Mouse (Mus musculus): ENCODE data around the gene Rbbp9. TPM values are rescaled to one million over a fixed set of nuclear protein-coding genes. Genes with fewer than 3 reads are reported as not detected.

Rbbp9 gene
- polyA plus RNA-seq, 1 experiment = 0.95 TPM

DNA sequence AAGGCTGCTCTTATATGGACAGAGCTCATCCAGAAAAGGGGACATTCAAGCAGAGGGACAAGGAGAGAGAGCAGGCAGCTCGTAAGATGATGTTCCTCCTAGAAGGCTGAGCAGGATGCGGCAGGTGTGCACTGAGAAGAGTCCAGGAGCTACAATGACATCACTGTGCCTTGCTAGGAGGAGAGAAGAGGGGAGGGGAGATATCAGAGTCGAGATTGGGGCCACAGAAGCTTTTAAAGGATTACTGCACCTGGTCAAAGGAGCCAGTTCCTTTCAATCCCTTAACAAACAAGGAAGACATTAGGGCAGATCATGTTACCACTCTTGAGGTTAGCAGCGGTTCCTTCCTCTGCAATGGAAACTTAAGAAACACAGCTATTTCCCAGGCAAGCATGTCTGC is 3.1 kb downstream of the Rbbp9 start:
- Histone ChIP-seq H3K9me3 (no peaks in the 10 kb centered on the region), H3K36me3 (replicated peaks; ENCODE audit: low read length) (peaks cover 27% of the 10 kb centered on the region), H3K4me1 (peaks cover 33% of the 10 kb centered on the region), H3K27me3 (replicated peaks) (no peaks in the 10 kb centered on the region), H3K4me3 (replicated peaks) (no peak overlapping the region)
- TF ChIP-seq FLI1 (IDR thresholded peaks at IDR 0.05; ENCODE audit: low read length) (no peak), GATA1 (IDR thresholded peaks at IDR 0.05; ENCODE audit: borderline replicate concordance, low read length) (no peak)

DNA sequence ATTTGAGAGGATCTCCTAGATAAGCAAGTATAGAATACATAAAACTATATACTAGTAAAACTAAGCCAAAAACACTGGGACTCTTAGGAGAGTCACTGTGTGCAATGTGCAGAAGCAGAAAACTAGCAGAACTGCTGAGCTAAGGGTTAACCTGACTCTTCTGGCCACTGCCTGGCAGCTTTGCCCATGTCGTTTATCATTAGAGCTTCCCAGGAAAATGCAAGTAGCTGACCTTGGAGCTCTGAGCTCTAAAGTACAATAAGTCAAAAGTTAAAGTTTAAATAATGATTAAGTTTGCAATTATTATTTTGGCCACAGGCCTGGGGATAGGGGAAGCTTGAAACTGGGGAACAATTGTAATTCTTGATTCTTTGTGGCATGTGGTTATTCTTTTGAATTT is 5.2 kb downstream of the Rbbp9 start:
- H3K9me3 ChIP-seq = no peaks in the 10 kb centered on the region
- TF ChIP-seq GATA1 (IDR thresholded peaks at IDR 0.05; ENCODE audit: borderline replicate concordance, low read length) (no peak), FLI1 (IDR thresholded peaks at IDR 0.05; ENCODE audit: low read length) (no peak)
- H3K36me3 ChIP-seq (replicated peaks; ENCODE audit: low read length) = peaks cover 42% of the 10 kb centered on the region
- no peak overlapping the region for H3K4me3 ChIP-seq (replicated peaks)
- H3K4me1 ChIP-seq = peaks cover 25% of the 10 kb centered on the region
- H3K27me3 ChIP-seq (replicated peaks) = no peaks in the 10 kb centered on the region

DNA sequence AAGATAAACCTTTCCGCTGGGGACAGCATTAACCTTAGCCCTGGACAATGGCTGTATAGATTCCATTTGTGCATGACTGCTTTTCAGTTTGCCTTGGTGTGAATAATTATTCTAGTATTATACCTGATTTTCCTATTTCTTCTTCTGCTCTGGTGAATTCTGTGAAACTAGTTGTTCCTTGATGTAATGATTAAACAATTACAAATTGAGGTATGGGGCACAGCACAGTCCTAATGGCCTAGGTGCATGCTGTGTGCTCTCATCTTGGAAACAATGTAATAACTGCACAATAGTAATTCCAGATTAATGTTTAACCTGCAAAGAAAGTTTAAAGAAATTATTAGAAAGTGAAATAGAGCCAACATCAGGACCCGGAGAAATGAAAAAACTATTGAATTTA is 5.6 kb downstream of the Rbbp9 start:
- H3K9me3 ChIP-seq = no peaks in the 10 kb centered on the region

DNA sequence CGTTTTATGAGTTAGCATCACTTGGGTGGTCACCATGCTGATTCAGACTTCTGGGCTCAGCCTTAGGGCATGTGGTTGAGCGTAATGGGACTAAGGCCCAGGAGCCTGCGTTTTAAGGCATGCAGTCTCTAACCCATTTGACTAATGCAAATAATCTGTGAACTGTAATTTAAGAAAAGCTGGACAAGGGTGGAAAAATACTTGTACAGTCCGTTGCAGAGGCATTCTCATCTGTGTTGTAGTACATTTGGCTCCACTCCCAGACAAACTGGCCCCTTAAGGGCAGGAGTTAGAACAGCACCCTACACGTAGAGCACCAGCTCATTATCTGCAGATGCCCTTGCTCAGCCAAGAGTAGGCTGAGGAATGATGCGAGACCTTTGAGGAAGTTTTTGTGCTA is 6.0 kb downstream of the Rbbp9 start:
- Histone ChIP-seq H3K4me3 (replicated peaks) (no peak overlapping the region), H3K4me1 (peaks cover 21% of the 10 kb centered on the region), H3K27me3 (replicated peaks) (no peaks in the 10 kb centered on the region), H3K9me3 (no peaks in the 10 kb centered on the region), H3K36me3 (replicated peaks; ENCODE audit: low read length) (peaks cover 50% of the 10 kb centered on the region)
- TF ChIP-seq FLI1 (IDR thresholded peaks at IDR 0.05; ENCODE audit: low read length) (no peak), GATA1 (IDR thresholded peaks at IDR 0.05; ENCODE audit: borderline replicate concordance, low read length) (no peak)

More for the DNA sequence above, 5.6 kb downstream of the Rbbp9 start:
- Histone ChIP-seq H3K4me3 (replicated peaks) (no peak overlapping the region), H3K36me3 (replicated peaks; ENCODE audit: low read length) (peaks cover 46% of the 10 kb centered on the region), H3K27me3 (replicated peaks) (no peaks in the 10 kb centered on the region), H3K4me1 (peaks cover 22% of the 10 kb centered on the region)
- TF ChIP-seq GATA1 (IDR thresholded peaks at IDR 0.05; ENCODE audit: borderline replicate concordance, low read length) = no peak
- no peak for TF ChIP-seq FLI1 (IDR thresholded peaks at IDR 0.05; ENCODE audit: low read length)

DNA sequence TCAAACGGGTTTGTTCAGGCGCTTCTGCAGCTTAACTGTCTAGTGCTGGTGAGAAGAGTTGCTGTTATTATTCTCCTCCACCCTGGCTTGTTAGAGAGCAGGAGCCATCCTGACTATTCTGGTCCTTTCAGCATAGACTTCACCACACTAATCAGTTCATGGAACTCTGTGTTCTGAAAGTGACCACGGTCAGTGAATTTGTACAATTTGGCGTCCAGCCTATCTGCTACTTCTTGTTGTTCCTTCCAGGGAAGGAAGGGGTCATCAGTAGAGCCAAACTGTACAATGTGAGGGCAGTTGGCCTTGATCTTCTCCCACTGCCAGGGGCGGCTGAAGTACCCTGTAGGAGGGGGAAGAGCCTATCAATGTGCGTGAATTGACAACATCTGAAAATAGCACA is 7.0 kb downstream of the Rbbp9 start:
- H3K27me3 ChIP-seq (replicated peaks) = no peaks in the 10 kb centered on the region
- no peak for TF ChIP-seq GATA1 (IDR thresholded peaks at IDR 0.05; ENCODE audit: borderline replicate concordance, low read length)
- no peak for TF ChIP-seq FLI1 (IDR thresholded peaks at IDR 0.05; ENCODE audit: low read length)
- peaks cover 21% of the 10 kb centered on the region for H3K4me1 ChIP-seq
- peaks cover 60% of the 10 kb centered on the region for H3K36me3 ChIP-seq (replicated peaks; ENCODE audit: low read length)
- H3K9me3 ChIP-seq = no peaks in the 10 kb centered on the region
- no peak overlapping the region for H3K4me3 ChIP-seq (replicated peaks)

DNA sequence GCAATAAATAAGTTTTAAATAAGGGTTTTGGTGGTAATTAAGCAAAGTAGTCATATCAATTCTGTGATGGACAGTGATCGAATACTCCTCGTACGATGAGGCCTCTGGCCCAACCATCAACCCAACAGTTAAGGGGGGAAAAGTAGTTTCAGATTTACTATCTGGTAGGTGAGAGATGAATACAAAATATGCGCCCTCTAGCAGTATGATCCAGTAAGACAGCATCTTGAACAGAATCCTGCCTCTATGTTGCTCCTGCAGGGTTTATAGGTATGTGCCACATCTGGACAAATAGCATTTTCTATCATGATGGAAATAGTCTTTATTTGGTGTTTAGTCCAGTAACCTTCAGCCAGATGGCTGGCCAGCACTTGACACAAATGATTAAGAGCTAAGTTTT is 9.4 kb downstream of the Rbbp9 start:
- H3K4me1 ChIP-seq = peaks cover 24% of the 10 kb centered on the region
- TF ChIP-seq FLI1 (IDR thresholded peaks at IDR 0.05; ENCODE audit: low read length) (no peak), GATA1 (IDR thresholded peaks at IDR 0.05; ENCODE audit: borderline replicate concordance, low read length) (no peak)
- H3K27me3 ChIP-seq (replicated peaks) = no peaks in the 10 kb centered on the region
- H3K9me3 ChIP-seq = no peaks in the 10 kb centered on the region
- H3K4me3 ChIP-seq (replicated peaks) = no peak overlapping the region
- peaks cover 78% of the 10 kb centered on the region for H3K36me3 ChIP-seq (replicated peaks; ENCODE audit: low read length)

DNA sequence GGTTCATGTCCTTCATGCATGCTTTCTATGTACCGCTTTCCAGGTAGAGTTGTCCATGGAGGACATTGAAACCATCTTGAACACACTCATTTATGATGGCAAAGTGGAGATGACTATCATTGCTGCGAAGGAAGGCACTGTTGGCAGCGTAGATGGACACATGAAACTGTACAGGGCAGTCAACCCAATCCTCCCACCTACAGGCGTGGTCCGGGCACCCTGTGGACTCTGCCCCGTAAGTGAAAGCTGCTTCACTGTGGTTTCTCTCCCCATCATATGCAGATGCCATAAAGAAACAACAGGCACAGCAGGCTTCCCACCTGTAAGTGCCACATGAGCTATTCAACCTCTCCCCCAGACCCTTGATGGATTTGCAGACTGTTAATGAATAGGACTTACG is 13.5 kb downstream of the Rbbp9 start:
- no peaks in the 10 kb centered on the region for H3K27me3 ChIP-seq (replicated peaks)
- TF ChIP-seq FLI1 (IDR thresholded peaks at IDR 0.05; ENCODE audit: low read length) = no peak
- TF ChIP-seq GATA1 (IDR thresholded peaks at IDR 0.05; ENCODE audit: borderline replicate concordance, low read length) = no peak
- peaks cover 9% of the 10 kb centered on the region for H3K4me1 ChIP-seq
- H3K36me3 ChIP-seq (replicated peaks; ENCODE audit: low read length) = peaks cover 94% of the 10 kb centered on the region
- H3K9me3 ChIP-seq = no peaks in the 10 kb centered on the region
- no peak overlapping the region for H3K4me3 ChIP-seq (replicated peaks)

DNA sequence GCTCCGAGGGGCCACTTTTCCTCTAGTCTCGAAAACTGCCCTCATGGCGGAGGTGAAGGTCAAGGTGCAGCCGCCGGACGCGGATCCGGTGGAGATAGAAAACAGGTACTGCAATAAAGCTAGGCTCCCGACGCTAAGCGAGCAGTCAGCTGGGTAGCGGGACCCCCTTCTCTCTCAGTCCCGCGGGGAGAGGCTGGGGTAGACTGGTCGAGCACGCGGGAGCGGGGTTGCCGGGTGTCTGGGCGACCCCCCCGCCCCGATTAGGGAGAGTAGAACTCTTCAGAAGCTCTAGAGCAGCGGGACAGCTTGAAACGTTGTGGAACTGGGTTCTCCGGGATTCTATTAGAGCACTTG is 22.9 kb downstream of the Rbbp9 start:
- TF ChIP-seq GATA1 (IDR thresholded peaks at IDR 0.05; ENCODE audit: borderline replicate concordance, low read length) (no peak), FLI1 (IDR thresholded peaks at IDR 0.05; ENCODE audit: low read length) (no peak)
- H3K9me3 ChIP-seq = no peaks in the 10 kb centered on the region
- H3K27me3 ChIP-seq (replicated peaks) = peaks cover 19% of the 10 kb centered on the region
- peak overlapping the region; percentile 95 for H3K4me3 ChIP-seq (replicated peaks)
- peaks cover 30% of the 10 kb centered on the region for H3K36me3 ChIP-seq (replicated peaks; ENCODE audit: low read length)
- H3K4me1 ChIP-seq = peaks cover 36% of the 10 kb centered on the region

DNA sequence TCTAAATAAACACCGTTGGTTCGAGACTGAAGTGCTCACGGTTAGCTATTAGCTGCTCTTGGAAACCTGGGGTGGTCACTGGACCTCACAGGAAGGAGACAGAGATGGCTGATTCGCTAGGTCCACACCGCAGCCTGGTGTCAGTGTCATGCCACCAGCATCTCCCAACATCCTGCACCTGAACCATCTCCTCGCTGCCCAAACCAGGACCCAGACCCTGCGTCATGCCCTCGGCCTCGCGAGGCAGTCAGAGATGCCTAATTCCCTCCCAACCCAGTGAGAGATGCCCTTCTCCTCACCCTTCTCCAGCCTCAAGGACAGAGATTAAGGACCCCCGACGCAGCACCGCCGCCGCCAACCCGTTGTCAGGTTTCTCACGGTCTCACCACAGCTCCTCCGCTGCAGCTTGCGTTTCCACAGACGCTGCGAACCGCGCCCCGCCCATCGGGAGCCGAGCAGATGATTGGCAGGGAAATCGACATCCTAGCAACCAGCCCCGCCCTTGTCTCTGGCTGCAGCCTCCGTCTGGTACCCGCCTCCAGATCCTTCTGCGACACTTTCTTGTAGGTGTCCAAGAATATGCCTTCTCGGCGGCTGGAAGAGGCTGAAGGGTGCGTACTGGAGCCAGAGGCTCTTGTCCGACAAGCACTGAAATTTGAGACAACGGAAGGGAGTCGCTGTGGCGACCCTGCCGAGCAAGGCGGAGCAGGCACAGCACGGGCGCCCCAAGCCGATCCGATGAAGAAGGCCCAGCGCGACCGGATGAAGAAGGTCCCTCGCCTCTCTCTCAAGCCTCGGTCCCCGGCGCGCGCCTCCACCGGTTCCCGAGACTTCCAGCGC is 23.5 kb downstream of the Rbbp9 start, which contains the start of the genes Dzank1 and Polr3f:
Dzank1 (minus strand) TSS at position 434 of the 840 bp plus-strand sequence.
Polr3f (plus strand) TSS at position 738 of the 840 bp plus-strand sequence.
- Histone ChIP-seq H3K27me3 (replicated peaks) (peaks cover 19% of the 10 kb centered on the region), H3K9me3 (no peaks in the 10 kb centered on the region), H3K4me3 (replicated peaks) (peak within 1 kb of the TSS; percentile 95), H3K36me3 (replicated peaks; ENCODE audit: low read length) (peaks cover 24% of the 10 kb centered on the region), H3K4me1 (peaks cover 36% of the 10 kb centered on the region)
- TF ChIP-seq GATA1 (IDR thresholded peaks at IDR 0.05; ENCODE audit: borderline replicate concordance, low read length) (no peak), FLI1 (IDR thresholded peaks at IDR 0.05; ENCODE audit: low read length) (no peak)

DNA sequence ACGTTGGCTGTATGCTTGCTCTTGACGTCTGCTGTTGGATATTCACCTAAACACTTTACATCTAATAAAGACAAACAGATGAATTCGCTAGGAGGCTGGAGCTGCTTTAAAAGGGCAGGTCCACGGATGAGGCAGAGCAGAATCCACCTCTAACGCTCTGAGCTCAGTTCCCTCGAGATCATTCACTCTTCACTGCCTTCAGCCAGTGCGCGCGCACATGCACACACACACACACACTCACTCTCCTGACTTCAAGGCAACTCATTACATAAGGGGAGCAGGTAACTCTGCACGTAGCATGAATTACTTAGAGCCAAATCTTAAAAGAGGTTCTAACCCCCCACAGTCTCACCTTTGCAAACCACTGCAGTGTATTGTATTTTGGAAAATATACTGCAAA is 24.8 kb downstream of the Rbbp9 start:
- TF ChIP-seq FLI1 (IDR thresholded peaks at IDR 0.05; ENCODE audit: low read length) = no peak
- TF ChIP-seq GATA1 (IDR thresholded peaks at IDR 0.05; ENCODE audit: borderline replicate concordance, low read length) = no peak
- peaks cover 34% of the 10 kb centered on the region for H3K4me1 ChIP-seq
- H3K36me3 ChIP-seq (replicated peaks; ENCODE audit: low read length) = peaks cover 16% of the 10 kb centered on the region

More for the DNA sequence above, 24.8 kb downstream of the Rbbp9 start:
- H3K27me3 ChIP-seq (replicated peaks) = peaks cover 19% of the 10 kb centered on the region
- H3K4me3 ChIP-seq (replicated peaks) = peak overlapping the region; percentile 28
- no peaks in the 10 kb centered on the region for H3K9me3 ChIP-seq

All from megakaryocyte, embryonic 14.5 days (primary cell).